Mouse (Mus musculus) liver, adult 2 months (tissue): ENCODE measurements around the gene Kifc5b.

Experiments
- CTCF ChIP-seq: fragments of 200-500 bp; IDR thresholded peaks from 2 replicates; pipeline ENCODE4 v1.5.1; 2011; ENCODE audit warnings: low read depth, low read length, control low read depth
- POLR2A ChIP-seq: fragments of 200-500 bp; IDR thresholded peaks from 2 replicates; pipeline ENCODE4 v1.6.1; 2011; ENCODE audit warnings: low read length, control low read depth; ENCODE audit not compliant: insufficient read depth; ENCODE audit errors: extremely low read depth

DNA sequence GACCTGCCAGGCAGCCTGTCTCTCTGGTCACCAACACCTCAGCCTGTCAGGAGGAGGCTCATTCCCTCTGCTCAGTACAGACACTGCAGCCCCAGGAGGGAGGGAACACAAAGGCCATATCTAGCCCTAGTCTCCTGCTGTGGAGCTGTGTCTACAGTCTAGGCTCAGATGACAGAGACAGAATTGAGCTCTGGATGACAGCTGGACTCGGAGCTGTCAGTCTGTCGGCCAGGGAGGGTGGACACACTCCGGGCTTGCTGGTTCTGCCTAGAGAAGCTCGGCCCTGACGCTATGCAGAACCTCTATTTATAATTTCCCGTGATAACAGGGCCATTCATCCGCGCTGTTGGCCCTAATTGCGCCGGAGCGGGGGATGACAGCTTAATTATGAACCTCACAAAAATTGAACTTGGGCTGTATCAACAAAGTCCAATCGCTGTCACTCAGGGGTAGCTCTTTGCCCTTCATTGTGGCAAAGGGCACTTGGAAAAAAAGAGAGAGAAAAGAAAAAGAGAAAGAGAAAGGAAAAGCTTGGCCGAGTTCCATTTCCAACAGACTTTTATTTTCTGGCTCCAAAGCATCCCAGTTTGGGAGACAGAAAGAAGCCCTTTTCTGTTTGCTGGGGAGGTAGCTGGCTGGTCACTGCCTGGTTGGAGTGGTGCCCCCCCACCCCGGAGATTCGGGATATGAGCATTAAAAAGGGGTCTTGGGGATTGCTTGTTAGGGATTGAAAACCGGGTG lies 24.1 kb upstream of the Kifc5b start:
- TF ChIP-seq CTCF (no peak), POLR2A (no peak)
